Mouse (Mus musculus) adrenal gland (tissue): ENCODE results near the gene Syn3.
"Not testable (repeated sequence)": the region's sequence is repeated elsewhere in the genome, so short reads cannot be mapped to it uniquely, and the experiment has no call there.

Source experiments
- intact Hi-C: fragments of 180-260 bp; cut with DNase I; formaldehyde crosslinking; loops from one replicate; pipeline ENCODE4 v1.15.1; 2025

Syn3 gene

DNA sequence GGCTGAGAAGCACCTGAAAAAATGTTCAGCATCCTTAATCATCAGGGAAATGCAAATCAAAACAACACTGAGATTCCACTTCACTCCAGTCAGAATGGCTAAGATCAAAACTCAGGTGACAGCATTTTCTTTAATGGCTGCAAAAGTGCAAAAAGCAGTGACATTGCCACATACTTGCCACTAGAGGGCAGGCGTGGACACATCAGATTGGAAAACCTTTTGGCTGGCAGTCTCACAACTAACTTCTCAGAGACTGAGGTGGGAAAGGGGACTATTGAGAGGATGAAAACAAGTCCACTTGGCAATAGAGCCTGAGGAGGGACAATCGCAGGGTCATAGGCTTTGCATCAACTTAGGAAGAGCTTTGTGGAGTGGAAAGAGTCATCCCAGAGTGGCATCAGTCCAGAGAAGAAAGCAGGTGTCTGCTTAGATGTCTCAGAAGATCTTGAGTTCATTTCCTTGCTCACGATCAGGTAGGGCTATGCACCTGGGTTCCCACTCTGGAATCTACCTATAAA is 25.0 kb downstream of the Syn3 start:
- intact Hi-C loops: loop anchor here (5.0 kb wide), 1 partner anchor 259 kb away; no protein-coding TSS in a partner anchor

GRCm38 (mm10) chr10:86468612-86469546 is 29.8 kb downstream of the Syn3 start:
- intact Hi-C loops: no loop called here

GRCm38 (mm10) chr10:86463538-86464199 is 35.0 kb downstream of the Syn3 start:
- intact Hi-C loops: loop anchor here (2.0 kb wide), 2 partner anchors 401 to 495 kb away; no protein-coding TSS in a partner anchor

- intact Hi-C loops: no loop called here
These were observed 39.1 kb downstream of the Syn3 start for GRCm38 (mm10) chr10:86459643-86460042.

DNA sequence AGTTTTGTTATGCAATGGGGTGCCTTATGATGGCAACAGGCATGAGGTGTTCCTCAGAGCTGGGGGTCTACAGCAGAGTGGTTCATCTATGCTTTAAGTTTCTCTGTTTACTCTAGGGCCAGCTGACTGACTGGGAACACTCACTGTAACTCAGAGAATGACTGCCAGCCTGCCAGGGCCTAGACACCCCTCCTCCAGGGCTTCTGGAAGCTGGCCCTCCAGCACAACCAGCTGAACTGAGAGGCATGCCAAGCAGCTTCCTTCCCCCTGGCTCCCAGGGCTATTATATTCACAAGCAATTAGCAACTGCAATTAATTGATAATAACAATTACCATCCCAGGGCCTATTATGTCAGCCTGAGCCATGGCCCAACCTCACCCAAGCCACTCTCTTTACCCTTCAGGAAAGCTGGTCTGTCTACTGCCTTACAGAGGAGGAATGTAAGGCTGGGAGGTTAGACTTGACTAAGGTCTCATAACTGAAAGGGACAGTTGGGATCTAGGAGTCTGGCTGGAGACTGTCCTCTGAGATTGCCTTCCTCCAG is 41.0 kb downstream of the Syn3 start:
- intact Hi-C loops: no loop called here

DNA sequence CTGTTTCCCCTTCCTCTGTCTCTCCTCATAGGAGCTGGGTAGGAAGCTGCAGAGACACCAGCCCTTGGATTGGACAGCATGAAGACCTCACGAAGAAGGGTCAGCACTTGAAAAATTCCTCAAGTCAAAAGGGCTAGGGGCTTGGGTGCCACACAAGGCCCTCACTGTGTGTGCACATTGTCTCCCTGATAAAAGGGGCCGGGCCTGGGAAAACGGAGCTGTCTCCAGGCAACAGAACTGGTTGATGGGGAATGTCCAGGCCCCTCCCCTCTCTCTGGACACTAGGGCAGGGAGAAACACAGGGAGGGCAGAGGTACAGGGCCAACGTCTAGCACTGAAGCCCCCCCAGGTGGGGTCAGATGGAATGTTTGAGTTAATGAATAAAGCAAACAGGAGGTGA is 41.5 kb downstream of the Syn3 start:
- intact Hi-C loops: no loop called here

- intact Hi-C loops: loop anchor here (2.0 kb wide), 1 partner anchor 393 kb away; no protein-coding TSS in a partner anchor
These were observed 43.2 kb downstream of the Syn3 start for GRCm38 (mm10) chr10:86455296-86456055.

DNA sequence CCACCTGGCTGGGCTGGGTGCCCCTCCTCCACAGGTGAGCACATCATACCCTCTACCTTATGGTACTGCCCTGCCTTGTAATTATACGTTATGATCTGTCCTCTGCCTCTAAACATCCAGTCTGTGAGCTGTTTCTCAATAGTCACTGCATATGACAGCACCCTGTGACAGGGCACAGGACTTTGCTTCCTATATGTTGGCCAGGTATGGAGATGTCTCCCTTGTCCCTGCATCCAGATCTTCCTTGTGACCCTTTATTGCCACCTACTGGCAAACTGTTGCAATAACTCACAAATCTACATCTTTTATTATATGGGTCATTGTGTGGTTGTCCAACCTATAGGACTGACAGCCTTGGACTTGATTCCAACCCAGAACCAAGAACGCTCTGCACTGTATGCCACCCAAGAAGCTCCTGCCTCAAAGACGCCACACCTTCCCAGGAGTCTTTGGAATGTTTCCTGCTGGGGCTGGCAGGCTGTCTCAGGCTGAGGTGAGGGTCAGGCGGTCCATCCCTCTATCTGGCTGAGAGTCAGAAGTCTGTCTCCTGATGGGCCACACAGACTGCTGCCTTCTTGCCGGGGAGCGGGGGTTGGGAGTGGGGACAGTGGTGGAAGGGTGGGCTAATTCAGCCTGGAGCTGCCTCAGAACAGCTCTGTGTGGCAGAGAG is 46.2 kb downstream of the Syn3 start:
- intact Hi-C loops: loop anchor here (2.0 to 5.0 kb wide), 3 partner anchors 95 to 270 kb away; partner anchors contain the start of gene Timp3

DNA sequence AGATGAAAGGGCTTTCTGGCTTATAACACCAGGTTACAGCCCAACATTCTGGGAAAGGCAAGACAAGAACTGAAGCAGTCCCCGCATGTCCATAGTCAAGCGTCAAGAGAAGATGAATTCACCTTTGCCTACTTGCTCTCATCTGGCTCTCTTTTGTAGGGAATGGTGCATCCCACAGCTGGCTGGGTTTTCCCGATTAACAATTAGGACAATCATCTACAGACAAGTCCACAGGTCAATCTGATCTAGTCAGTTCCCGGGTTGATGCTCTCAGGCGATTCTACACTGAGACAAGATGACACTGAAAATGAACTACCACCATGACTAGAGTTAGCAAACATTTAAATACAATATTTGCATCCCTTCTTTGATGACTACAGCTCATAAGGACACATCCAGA is 47.4 kb downstream of the Syn3 start:
- intact Hi-C loops: loop anchor here (5.0 kb wide), 2 partner anchors 94 to 269 kb away; no protein-coding TSS in a partner anchor

DNA sequence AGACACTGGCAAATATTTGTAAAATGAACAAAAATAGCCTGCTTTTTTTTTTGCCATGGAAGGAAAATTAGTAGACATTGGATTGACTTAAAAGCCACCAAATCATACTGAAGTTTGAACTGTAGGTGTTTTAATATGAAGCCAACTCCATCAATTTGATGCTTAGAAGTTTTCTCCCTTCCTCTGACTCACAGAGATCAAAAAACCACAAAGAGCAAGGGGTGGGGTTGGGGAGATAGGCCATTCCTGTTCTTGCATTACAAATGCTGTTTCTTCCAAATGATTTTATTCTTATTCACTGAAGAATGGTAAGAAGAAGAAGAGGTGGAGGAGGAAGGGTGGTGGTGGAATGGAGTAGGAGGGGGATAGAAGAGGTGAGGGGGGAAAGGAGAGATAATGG is 52.0 kb downstream of the Syn3 start:
- intact Hi-C loops: loop anchor here (10.0 kb wide), 1 partner anchor 62 kb away; no protein-coding TSS in a partner anchor

- intact Hi-C loops: loop anchor here (10.0 kb wide), 1 partner anchor 60 kb away; no protein-coding TSS in a partner anchor
These were observed 53.5 kb downstream of the Syn3 start for GRCm38 (mm10) chr10:86445207-86445606.

- intact Hi-C loops: loop anchor here (10.0 kb wide), 1 partner anchor 60 kb away; no protein-coding TSS in a partner anchor
These were observed 54.0 kb downstream of the Syn3 start for GRCm38 (mm10) chr10:86444665-86445064.

- intact Hi-C loops: loop anchor here (10.0 kb wide), 1 partner anchor 57 kb away; no protein-coding TSS in a partner anchor
These were observed 56.9 kb downstream of the Syn3 start for GRCm38 (mm10) chr10:86441765-86442164.

GRCm38 (mm10) chr10:86439640-86440039 is 59.1 kb downstream of the Syn3 start:
- intact Hi-C loops: loop anchor here (10.0 kb wide), 1 partner anchor 55 kb away; no protein-coding TSS in a partner anchor

DNA sequence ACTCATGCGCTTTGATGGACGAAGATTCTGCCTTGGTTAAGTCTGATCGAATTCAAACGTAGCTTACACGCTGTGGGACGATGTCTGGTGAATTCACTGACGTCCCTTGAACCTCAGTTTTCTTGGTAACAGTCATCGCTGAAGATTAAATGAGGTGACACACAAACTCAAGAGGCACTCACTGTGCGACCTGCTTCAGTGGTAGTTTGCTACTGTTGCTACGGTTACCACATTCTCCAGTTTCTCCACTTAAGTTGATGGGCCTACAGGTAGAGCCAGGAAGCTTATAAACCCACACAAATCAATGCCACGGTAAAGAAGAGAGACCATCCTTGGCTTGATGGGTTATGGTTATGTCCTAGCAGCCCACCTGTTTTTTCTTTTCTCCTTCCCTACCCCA is 61.4 kb downstream of the Syn3 start:
- intact Hi-C loops: no loop called here

- intact Hi-C loops: not testable (repeated sequence)
These were observed 63.7 kb downstream of the Syn3 start for GRCm38 (mm10) chr10:86435006-86435405.

- intact Hi-C loops: no loop called here
These were observed 69.0 kb downstream of the Syn3 start for GRCm38 (mm10) chr10:86429651-86430050.

DNA sequence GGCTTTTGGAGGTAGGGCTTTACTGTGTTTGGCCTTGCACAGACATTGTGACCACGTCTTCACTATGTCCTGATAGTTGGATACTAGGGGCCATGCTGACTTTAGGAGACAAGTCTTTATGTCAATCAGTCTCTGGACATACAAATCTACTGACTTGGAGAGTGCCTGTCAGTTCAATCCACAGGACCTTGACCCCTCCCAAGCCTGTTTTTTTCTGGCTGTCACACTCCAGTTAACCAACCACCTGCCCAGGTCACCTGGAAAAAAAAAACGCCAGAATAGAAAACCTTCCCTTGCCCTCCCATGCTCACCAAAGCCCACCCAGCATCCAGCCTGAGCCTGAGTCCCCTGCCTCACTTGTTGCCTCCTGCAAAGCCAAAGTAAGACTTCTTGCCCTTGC is 70.7 kb downstream of the Syn3 start:
- intact Hi-C loops: no loop called here

GRCm38 (mm10) chr10:86425690-86426530 is 72.8 kb downstream of the Syn3 start:
- intact Hi-C loops: no loop called here
